Mouse (Mus musculus) inflammation-experienced regulatory T-cells, adult 6 months (primary cell): ENCODE measurements around the gene Ipp. TPM values are rescaled to one million over a fixed set of nuclear protein-coding genes. Genes with fewer than 3 reads are reported as not detected.

ENCODE experiments used
- ATAC-seq: one replicate; pipeline ENCODE4 v1.8.0; 2017
- polyA plus RNA-seq, 3 experiments: library from polyadenylated mRNA; unstranded; fragments of 100-300 nt; shearing (Covaris generic); gene quantifications; one replicate each; pipeline ENCODE4 v1.2.1; 2017

The Ipp gene
- 10 to 100 TPM in 2 of 3 experiments, 1 to 10 TPM in 1; 8.9 to 14.9 (median 13.3) TPM for polyA plus RNA-seq

GRCm38 (mm10) chr4:116507425-116508218 is at the start of gene Ipp:
TSS of gene Ipp (plus strand) at chr4:116507549.
- ATAC-seq, result peak; percentile 97

- ATAC-seq, result no peak
Observed at GRCm38 (mm10) chr4:116461943-116462342, 45.4 kb upstream of the Ipp start.

GRCm38 (mm10) chr4:116463231-116464125 is 43.9 kb upstream of the Ipp start:
- ATAC-seq, result peak; percentile 33

GRCm38 (mm10) chr4:116464126-116464981 is 43.0 kb upstream of the Ipp start, which contains the start of gene Mast2:
TSS of gene Mast2 (minus strand) at chr4:116464183.
- ATAC-seq, result peak; percentile 77

GRCm38 (mm10) chr4:116481322-116481721 is 26.0 kb upstream of the Ipp start:
- ATAC-seq, result no peak

- ATAC-seq, result no peak
Observed at GRCm38 (mm10) chr4:116483476-116483875, 23.9 kb upstream of the Ipp start.

GRCm38 (mm10) chr4:116491119-116491536 is 16.2 kb upstream of the Ipp start:
- ATAC-seq, result no peak

- no peak for ATAC-seq
Observed at GRCm38 (mm10) chr4:116491886-116492285, 15.5 kb upstream of the Ipp start.

GRCm38 (mm10) chr4:116492460-116492859 is 14.9 kb upstream of the Ipp start:
- ATAC-seq, result no peak

- no peak for ATAC-seq
Observed at GRCm38 (mm10) chr4:116493646-116494045, 13.7 kb upstream of the Ipp start.

GRCm38 (mm10) chr4:116499978-116500377 is 7.4 kb upstream of the Ipp start:
- ATAC-seq, result no peak

GRCm38 (mm10) chr4:116506886-116507424 is 394 bp upstream of the Ipp start:
- peak; percentile 54 for ATAC-seq

GRCm38 (mm10) chr4:116531109-116531508 is 23.8 kb downstream of the Ipp start:
- no peak for ATAC-seq

GRCm38 (mm10) chr4:116536351-116536750 is 29.0 kb downstream of the Ipp start:
- ATAC-seq, result no peak

- ATAC-seq, result no peak
Observed at GRCm38 (mm10) chr4:116537737-116538136, 30.4 kb downstream of the Ipp start.

- ATAC-seq, result no peak
Observed at GRCm38 (mm10) chr4:116550432-116550831, 43.1 kb downstream of the Ipp start.

GRCm38 (mm10) chr4:116553035-116553434 is 45.7 kb downstream of the Ipp start:
- ATAC-seq, result no peak

GRCm38 (mm10) chr4:116555413-116556300 is 48.3 kb downstream of the Ipp start, which contains the start of gene Tmem69:
TSS of gene Tmem69 (minus strand) at chr4:116555936.
- ATAC-seq, result no peak

GRCm38 (mm10) chr4:116556561-116557305 is 49.4 kb downstream of the Ipp start:
- ATAC-seq, result peak; percentile 83
